Mouse (Mus musculus): Measurements from ENCODE around the gene Prkn.

Gene Prkn

DNA sequence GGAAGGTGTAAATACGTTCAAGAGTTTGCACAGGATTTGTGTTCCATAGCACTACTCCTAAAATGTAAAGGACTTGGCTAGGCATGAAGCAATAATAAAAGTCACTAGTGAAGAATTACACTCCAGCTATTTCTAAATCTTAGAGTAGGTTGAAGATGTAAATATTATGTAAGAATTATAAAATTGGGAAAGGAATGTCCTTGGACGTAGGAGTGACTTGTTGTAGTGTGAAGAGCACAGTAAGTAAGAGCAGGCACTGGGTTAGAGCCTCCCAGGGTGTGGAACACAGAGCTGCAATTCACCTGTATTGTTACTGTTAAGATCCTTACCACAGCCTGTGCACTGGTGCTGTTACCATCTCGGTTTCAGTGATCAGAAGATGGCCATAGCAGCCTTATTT is 450.0 kb downstream of the Prkn start:
- DNase-seq: no peak

DNA sequence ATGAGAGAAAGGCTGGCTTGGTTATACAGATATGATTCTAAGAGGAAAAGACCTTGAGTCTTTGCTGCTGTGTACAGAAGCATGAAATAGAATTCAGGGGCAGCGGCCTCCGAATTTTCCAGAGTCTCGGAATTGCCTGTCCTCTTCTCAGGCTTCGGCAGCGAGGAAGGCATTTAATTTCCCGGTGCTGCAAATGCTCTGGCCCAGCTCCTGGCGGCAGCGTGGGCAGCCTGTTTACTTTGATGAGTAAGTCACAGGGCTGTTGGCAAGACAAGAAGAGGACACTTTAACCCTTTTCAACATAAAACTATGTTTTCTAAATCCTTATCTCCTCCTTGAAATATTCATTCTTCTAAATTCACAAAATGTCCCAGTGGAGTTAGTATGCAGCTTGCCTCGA is 462.9 kb downstream of the Prkn start:
- no peak for DNase-seq

DNA sequence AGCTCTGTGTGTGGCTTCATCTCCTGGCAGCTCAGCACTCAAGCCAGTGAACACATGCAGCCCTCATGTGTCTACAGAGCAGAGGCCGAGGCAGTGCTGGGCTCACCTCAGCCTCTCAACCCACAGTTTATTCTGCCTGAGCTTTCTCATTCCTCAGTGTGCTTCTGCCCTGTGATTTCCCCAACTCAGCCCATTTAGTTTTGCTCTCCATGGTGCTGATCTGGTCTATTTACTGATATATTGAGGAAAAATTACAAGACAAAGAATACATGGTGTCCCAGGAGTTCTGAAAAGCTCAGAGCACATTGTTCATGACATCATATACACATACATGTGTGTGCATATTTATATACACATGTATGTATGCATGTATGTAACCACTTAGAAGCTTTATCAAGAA is 469.7 kb downstream of the Prkn start:
- DNase-seq: peak; percentile 23

DNA sequence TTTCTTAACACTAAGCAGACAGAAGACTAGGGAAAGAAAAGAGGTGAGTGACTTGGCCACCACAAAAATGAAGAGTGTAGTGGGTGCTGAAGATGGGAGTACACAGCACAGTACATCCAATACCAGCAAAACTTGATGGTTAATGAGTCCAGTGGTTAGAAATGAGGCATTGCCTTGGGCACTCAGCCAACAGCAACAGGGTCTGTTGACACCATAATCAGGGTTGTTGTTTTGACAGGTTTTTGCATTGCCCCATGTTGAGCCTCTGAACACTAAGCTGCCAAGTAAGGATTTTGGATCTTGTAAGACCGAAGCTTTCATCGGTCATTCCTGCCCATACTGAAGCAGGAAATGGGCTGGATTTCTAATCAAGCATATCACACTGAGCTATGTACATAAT is 474.0 kb downstream of the Prkn start:
- no peak for DNase-seq

DNA sequence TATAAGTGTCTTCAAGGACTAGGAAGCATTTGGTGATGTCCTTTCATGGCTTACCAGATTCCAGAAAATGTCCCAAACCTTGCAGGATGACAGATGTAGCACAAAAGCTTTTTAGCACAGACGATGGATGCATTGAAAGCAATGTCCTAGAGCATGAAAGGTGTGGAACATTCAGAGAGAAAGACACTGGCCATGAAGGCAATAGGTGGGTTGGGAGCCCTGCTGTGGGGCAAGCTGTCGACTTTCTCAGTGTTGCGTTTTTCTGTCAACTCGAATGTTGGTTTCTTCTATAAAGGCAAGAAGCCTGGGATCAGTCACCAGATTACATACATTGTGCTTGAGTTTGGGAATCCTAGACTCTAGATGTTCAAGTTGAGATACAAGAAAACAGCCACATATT is 475.5 kb downstream of the Prkn start:
- no peak for DNase-seq

DNA sequence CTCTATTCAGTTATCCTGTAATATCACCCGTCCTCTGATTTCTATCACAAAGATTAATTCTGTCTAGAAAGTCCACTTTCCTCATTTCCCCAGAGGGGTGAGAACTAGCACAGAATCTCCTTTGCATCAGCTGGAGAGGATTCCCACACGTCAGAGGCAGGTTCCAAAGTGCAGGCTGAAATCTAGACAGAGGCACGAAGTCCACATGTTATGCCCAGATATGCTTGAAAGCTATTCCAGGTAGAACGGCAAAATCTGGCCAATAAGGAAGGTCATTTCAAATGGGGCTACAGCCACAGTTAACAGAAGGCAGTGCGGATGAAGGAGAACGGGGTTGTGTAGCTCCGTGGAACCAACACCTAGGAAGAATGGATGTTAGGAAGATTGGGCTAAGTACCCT is 478.8 kb downstream of the Prkn start:
- no peak for DNase-seq

DNA sequence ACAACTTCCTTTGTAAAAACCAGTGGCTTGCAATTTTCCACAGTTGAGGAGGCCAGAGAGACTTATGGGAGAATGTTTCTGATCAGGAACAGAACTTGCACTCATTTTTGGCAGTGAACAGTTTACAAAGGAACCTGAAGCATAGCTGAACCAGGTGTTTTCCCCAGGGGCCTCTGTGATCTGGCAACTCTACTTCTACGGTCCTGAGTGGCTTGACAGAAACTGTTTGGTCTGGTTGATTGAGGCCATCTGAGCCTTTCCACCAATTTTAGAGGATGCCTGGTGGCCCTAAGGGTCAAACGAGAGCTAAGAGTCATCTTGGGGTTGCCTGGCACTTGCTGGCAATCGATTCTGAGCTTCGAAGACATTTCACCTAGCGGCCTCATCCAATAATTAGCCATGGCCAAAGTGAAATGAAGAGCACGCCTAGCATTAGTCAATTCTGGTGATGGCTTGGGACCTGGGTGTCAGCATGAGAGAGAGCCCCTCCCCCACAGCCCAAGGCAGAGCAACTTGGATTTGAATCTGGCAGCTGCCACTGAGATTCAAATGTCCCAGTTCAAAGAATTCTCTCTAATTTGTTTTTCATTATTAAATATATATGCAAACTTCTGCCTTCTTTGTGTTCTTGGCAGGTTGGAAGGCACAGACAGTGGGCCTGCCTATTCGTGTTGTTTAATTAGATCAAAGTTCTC is 479.6 kb downstream of the Prkn start:
- peak; percentile 11 for DNase-seq

DNA sequence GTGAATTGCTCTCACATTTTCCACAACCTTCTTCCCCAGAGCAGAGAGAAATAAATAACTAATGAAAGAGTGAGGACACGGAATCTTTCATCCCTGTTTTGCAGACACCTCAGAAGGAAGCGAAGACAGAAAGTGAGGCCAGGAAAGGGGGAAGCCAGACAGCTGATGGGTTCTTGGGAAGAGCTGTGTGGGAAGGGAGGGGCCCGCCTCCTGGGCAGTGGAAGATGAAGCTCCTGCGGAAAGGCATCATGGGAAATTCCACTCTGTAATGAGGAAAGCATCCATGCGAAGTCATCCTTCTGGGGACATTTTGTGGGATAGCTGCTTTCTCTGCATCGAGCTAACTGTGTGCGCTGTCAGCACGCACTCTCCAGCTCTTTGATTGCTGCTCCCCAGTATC is 491.9 kb downstream of the Prkn start:
- peak; percentile 64 for DNase-seq

DNA sequence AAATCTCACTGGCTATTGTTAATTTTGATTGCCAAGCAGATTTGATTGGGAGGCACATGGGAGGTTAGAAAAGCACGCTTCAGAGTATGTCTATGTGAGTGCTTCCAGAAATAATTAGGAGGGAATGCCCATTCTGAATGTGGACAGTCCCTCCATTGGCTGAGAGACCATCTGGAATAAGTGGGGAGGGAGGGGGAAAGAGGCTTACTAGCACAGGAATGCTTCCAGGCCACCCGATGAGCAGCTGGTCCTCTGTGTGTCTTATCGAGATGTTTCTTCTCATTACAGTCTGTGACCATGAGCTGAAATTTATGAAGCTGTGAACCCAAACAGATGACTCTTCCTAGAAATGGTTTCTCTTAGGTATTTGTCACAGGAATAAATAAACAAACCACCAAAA is 493.6 kb downstream of the Prkn start:
- DNase-seq: peak; percentile 24

DNA sequence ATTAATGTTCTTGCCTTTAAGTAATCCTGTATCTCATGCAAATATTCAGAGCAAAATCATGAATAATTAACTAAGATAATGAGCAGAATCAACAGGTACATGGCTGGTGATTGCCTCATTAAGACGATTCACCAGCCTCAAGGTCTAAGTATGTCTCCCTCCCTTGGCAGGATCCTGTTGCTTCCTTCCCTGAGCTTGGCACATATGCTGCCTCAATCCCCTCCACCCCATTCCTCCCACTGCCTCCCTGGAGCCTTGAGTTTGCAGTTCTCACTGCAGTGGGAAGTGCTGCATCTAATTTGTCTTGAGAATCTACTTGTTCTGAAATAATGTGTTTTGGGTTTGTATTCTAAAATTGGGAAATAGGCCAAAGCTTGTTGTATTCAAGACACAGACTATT is 496.0 kb downstream of the Prkn start:
- DNase-seq: no peak

DNA sequence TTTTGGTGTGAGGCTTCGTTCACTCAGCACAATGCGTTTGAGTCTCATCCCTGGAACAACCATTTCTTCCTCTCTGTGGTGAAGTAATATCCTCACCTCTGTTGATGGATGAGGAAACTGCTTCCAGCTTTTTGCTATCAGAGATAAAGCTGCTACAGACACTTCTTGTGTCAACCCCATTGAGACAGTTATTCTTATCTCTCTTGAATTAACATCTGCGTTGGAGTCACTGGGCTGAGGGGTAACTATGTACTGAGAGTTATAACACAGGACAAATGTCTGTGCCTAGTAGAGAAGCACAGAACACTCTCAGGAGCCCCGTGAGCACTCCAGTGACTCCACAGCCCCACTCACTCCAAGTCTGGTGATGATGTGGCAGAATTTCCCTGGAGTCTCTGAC is 500.2 kb downstream of the Prkn start:
- DNase-seq: no peak

DNA sequence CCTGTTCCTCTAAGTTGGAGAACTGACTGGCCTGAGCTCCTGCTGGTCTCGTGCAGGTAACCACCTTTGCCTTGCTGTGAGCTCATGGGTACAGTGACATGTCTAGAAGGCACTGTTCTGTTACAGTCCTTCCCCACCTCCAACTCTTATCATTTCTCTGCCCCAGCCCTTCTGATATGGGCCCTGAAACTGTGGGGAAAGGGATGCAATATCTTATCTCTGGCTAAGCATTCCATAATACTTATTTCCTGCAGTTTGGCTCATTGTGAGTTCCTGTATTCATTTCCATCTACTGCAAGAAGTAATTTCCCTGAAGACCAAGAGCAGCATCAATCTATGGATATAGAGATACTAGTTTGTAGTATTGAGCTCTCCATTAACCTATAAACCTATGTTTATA is 506.1 kb downstream of the Prkn start:
- DNase-seq: no peak

DNA sequence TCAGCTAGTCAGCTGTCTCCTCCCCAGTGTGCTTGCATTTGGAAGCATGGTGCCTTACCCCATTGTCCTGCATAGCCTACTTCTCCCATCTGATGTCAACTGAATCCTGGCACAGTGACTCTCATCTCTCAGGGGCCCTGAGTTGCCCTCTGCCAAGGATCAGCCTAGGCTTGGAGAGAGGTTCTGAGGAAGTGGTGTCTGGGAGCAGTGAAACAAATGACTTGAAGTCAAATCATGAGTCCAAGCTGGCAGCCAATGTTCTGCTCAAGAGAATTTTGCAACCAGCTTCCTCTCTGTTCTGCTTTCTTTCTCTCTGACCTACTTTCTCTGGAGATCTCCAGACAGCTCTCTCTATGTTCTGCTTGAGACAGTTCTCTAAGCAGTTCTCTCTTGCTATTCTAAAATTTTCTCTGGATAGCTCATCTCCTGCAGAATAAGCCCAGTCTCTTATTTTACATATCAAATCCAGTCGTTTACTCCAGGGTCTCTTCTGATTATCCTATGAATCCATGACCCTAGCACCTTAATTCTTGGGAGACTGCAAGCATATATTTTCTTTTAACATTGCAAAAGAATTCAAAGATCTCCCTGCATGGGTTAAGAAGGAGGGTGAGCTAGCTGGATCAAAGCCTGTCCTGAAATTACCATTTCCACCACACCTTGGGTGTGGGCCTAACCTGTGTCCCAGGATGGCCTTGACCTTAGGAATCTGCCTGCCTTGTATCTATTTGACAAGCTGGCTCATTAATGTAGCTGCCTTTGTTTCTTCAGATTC is 512.8 kb downstream of the Prkn start:
- no peak for DNase-seq

DNA sequence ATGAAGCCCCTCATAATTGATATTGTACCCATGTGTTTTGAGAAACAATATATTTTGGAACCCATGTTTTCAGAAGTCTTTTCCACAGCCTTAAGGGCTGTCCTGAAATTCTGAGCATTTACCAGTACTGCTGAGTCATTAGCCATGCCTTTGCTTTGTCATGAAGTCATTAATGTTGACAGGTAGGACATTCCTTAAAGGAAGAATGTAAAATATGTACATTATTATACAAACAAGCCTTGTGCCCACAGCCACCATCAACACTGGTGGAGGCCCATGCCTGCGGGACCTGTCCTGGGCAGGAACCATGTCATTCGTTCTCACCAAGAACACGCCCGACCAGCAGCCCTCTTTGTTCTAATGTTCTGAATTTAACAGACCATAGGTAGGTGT is 513.4 kb downstream of the Prkn start:
- no peak for DNase-seq

DNA sequence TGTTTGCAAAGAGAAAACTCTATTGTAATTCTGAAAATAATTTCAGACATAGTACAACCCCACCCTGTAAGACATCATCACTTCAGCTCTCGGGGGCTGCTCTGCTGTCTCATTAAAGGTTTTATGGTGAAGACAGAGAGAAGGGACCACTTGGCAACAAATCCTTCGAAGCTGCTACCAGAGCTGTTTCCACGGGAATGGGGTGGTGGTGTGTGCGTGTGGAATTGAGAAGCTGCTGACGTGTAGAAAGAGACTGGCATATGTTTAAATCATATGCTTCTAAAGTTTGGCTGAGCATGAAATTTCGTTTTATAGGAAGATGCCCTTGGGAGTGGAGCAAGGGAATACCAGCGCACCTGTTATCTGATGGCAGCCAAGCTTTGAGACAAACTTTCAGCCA is 514.2 kb downstream of the Prkn start:
- DNase-seq: no peak

DNA sequence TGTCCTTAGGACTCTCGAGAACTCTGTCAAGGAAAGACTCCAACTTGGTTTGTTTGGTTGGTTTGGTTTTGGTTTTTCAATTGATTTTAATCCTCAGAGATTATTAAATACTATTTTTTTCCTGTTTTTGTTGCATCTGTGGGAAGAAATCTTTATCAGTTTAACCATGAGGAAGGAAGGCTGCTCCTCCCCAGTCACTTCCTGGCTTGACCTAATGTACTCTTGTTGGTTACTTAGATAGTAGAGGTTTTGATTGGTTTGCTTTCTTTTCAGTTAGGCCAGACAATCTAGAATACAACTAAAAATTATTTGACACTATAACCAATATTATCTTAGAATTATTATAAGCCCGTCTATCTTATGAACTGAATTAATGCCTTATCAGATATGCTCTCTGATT is 535.3 kb downstream of the Prkn start:
- DNase-seq: no peak

DNA sequence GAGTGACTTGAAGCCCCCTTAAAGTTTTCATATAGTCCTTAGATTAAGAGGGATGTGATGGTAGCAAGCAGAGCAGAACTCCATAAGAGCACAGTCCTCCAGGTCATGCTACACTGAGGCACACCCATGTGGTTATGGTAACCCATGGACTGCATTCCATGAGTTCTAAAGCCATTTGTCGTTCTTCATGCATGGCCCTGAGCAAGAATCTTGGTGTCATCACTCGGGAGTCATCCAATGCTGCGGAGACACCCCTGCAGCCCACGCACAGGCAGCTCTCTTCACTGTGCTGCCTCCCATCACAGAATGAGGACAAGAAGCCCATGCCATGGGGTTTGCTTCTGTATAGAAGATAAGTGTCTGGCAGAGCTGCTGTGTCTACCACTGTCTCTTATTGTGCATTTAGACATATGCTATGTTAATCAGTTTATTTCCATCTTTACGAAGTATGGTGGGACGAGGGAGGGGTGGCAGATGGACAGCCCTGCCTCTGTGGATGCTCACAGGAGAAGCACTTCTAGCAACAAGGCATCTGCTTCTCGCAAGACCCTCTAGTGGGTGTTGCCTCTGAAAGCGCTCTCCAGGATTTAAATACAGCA is 543.3 kb downstream of the Prkn start:
- DNase-seq: peak; percentile 12

DNA sequence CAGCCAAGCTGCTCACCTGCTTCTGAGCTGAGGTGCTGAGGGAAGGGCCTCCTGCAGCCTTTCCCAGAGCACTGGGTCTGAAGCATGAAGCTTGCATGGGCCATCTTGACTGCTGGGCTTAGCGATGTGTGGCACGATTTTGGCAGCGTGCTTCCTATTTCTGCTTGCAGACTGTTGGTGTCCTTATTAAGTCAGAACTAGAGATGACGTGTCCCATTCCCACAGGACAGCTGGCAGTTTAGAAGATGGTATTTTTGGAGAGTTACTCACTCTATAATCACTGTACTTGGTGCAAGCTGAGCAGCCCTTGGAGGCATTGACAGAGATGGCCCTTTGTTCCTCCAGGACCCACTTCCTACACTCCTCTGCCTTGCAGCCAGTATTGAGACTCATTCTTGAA is 545.1 kb downstream of the Prkn start:
- DNase-seq: no peak

DNA sequence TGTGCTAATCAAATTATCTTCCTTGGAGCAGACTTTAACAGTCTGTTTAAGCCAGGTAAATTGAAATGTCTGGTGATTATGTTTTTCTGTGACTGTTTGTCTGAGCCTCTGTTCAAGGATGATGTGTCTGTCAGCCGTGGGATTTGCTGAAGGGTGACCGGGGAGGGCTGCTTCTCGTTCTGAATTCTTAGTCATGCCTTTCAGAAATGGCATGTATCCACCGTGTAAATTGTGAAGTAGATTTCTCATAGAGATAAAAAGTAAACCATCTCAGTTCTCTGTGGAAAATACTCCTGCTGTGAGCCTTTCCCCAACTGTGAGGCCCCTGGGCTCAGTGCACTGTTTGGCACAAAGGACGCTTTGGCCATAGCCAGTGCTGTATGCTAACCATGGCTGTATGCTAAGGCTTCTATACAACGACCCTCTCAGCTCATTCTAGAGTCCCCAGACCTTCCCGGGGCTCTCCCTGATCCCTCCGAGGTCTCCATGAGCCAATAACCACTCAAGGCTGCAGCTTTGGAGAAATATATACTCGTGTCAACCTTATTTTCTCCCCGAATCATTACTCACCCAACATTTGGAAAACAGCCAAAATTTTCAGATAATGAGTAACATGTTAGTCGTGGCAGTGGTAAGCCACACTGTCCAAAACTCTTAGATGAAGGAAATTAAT is 552.6 kb downstream of the Prkn start:
- DNase-seq: no peak

DNA sequence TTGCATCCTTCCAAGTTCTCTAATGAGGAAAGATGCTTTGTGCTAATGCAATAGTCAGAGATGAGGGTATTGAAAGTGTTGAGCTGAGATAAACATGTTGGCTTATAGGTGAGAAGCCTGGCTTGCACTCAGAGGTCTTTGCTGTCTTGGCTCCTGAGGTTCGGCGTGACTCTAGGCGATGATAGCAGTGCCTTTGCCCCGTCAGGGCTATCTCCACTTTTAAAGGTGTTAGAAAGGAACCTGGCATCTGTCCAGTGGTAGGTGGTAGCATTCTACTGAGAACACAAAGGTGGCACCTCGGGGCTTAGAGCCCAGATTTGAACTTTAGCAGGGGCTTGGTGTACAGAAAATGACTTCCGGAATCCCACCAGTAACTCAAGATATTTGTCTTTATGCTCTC is 554.4 kb downstream of the Prkn start:
- DNase-seq: no peak

DNA sequence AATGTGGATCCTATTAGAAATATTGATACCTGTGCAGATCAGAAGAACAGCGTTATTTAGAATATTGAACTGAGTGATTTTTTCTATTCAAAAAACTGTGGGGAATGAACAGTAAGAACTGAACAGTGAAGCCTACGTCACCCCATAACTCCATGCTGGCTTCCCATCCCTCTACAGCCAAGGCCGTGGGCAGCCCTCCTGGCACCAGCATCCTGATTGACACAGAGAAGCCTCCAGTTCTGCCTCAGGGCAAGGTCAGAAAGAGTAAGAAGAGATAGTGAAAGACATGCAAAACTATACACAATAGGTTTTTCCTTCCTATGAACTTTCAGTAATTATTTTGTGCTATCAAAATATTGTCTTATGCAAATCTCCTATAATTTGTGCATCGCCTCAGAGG is 557.5 kb downstream of the Prkn start:
- no peak for DNase-seq

DNA sequence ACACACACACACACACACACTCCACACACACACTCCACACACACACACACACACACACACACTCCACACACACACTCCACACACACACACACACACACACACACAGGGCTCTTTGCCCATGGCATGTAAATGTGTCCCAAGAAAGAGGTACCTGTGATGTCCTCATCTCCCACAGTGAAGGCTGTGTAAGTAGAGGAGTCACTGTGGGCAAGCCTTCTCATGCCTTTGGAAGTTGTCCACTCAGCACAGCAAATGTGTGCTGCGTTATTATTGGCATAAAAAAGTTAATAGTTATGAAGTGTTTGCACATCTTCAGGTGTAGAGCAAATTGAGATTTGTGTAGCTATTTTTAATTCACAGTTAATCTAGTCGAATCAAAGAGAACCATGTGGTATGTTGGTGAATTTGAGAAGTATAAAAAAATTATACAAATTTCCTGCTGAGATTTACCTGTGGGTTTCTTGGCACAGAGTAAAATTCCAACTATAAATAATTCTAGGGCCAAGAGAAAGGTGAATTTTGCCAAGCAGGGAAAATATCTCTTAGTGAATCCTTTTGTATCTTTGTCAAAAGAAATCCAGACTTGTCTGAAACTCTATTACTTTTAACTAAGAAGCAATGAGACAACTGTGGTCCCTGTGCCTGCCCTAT is 562.2 kb downstream of the Prkn start:
- no peak for DNase-seq

DNA sequence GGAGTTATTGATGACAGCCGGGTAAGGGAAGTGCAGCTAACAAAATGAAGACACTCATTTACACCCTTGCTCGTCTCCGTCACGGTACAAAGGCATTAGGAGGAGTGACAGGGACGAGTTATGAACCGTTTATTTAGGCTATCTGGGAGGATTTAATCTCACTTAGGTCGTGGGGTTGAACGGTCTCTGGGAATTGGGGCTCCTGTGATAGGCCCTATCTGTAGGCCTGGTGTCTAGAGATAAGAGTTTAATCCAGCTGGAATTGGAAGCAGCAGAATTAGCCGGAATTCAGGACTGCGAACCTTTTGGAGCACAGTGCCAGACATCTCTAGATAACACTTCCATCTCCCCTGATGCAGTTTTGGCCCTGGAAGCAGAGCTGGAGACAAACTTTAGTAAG is 571.2 kb downstream of the Prkn start:
- no peak for DNase-seq

Data from retina, postnatal 1 day (tissue).